Mouse (Mus musculus) WW6 (cell line): ENCODE measurements at regions not wholly inside any gene's neighbourhood (a gene's known extent, or its start where the extent isn't known, plus 50 kb on each side); places are given as distances from the start of the nearest gene placed in this dataset.

ENCODE experiments used
- DNase-seq: peaks from one replicate; pipeline ENCODE4 v3.0.0-alpha.2; 2013; ENCODE audit warnings: low read depth, low spot score

DNA sequence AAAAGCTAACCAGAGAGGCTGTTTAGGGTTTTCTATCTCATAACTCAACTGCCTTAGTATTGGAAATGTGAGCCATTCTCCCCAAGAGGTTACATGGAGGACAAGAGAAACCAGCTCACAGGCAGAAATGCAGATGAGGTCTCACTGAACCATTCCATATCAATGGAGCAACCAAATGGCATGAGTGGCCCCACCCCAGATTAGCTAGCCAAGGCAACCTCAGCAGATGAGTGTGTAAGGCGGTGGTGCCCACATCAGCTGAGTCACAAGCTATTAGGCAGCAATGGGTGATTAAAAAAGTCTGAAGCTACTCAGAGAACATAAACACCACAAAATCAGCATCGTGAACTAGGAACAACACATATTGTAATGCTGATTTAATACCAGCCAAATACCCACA, 133.2 kb downstream of the Lpin1 start:
- no peak for DNase-seq

- DNase-seq: no peak
Observed at GRCm38 (mm10) chr12:16474361-16475080, 136.2 kb downstream of the Lpin1 start.

GRCm38 (mm10) chr12:16457419-16457818, 153.3 kb downstream of the Lpin1 start:
- DNase-seq: no peak

DNA sequence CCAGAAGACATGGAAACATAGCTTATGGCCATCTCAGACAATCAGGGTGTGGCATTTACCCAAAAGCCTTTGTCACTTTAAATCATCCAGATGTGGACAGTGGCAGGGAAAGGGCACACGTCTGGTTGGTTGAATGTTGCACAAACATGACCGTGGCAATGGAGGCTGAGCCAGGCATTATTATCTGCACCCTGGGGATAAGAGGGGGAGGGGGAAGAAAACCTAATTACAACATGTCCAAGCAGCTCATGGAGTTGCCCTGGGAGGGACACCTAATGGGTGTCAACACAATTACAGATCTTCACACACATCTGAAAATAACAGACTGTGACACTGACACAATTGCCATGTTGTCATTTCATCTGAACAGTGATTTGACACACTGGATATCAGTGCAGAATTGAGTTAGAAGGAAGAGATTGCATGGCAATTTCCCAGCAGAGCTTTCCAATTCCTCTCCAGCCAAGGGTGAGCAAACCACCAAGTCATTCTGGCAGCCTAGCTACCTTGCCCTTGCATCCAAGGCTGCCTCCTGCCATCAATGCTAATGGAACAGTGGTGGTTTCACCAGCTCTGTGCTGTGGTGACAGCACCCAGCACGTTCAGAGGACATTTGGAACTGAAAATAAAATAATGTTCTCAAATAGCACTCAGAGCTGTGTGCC, 159.9 kb downstream of the Lpin1 start:
- DNase-seq: no peak

- DNase-seq: no peak
Observed at GRCm38 (mm10) chr12:16438717-16439116, 172.0 kb downstream of the Lpin1 start.

DNA sequence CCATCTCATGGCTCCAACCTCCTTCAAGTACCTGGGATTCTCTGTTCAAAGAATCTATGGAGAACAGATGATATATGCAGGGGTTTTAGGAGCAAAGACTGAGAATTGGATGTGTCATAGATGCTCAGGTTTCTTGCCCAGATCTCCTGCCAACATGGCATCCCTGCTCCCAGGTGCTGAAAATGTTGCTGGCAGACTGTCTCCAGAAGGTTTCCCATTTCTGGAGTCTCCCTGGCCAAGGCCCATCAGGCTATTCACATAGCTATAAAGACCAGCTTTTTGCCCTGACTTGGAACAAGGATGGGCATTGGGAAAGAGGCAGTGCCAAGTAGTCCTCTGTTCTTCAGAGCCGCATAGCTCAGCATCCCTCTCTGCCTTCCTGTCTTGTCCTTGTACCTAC, 173.8 kb downstream of the Lpin1 start:
- DNase-seq: no peak

GRCm38 (mm10) chr12:16436255-16436654, 174.5 kb downstream of the Lpin1 start:
- DNase-seq: no peak

DNA sequence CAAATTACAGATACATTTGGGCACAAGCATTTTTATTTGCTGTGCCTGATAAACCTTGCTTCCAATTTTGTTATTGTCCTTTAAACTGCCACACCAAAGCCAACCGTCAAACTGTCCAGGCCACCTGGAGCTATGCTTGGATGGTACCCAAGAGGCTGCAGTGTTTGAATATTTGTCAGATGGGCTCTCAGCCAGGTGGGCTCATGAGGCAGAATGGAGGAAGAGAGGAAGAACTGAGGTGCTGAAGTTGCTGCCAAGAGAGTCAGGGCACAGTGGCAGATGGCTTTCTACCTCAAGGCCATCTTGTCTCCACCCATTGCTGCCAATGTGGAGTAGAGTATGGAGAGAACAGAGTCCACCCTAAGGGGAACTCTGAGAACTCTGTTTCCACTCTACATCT, 176.0 kb downstream of the Lpin1 start:
- no peak for DNase-seq

- DNase-seq: no peak
Observed at GRCm38 (mm10) chr12:16434225-16434624, 176.5 kb downstream of the Lpin1 start.

- DNase-seq: no peak
Observed at GRCm38 (mm10) chr12:16425980-16426379, 184.8 kb downstream of the Lpin1 start.

- no peak for DNase-seq
Observed at GRCm38 (mm10) chr12:16424526-16424925, 186.2 kb downstream of the Lpin1 start.

GRCm38 (mm10) chr12:16395720-16396119, 215.0 kb downstream of the Lpin1 start:
- DNase-seq: no peak

DNA sequence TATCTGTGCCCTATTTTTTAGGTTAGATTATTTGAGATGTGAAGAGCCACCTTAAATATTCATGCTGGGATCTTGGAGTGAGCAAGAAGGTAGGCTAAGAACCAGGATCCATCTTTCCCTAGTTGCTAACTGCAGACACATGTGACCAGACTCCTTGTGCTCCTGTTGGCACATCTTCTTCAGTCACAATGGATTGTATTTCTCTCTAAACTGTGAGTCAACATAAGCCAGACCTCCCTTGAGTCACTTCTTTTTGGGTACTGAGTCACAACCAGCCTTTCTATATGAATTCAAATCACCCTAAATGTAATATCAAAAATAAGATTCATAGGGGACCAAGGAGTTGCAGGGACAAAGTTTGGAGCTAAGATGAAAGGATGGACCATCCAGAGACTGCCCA, 217.9 kb downstream of the Lpin1 start:
- no peak for DNase-seq

DNA sequence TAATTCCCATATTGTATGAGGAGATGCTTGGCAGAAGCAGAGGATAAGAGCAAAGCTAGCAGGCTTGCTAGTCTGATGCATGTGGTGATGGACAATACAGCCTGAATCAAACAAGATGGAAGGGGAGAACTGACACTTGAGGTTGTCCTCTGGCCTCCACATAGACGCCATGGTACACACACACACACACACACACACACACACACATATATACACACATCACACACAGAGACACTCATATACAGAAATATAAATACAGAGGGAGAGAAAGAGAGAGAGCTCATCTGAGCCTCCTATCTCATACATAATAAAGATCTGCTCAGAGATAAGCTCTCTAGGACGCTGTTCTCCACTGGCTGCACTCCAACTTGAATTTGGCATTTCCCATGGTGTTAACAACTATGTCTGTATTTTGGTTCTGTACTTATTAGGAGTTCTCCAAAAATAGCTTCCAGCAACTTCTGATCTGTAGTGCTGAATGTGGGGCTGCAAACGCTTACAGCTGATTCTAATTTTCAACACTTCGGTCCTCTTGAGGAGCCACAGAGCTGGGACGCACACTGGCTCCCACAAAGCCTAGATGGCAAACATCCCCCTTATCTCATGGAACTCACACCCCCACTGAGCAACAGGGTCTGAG, 219.0 kb downstream of the Lpin1 start:
- no peak for DNase-seq

- no peak for DNase-seq
Observed at GRCm38 (mm10) chr12:16391163-16391562, 219.6 kb downstream of the Lpin1 start.

DNA sequence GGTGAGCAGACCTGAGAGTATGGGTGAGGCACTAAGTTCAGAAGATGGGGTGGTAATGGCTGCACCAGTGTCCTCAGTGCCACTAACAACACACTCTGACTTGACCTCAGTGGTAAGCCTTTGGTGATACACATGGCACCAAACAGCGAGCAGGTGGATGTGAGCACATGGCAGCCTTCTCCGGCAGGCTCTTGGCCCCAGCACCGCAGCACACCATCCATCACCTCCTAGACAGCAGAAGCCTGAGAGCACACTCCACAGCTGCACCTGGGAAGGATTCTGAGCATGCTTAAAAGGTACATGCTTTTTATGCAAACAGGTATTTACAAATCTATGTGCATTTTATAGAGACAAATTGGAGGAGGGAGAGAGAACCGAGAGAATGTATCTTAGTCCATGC, 223.7 kb downstream of the Lpin1 start:
- no peak for DNase-seq

DNA sequence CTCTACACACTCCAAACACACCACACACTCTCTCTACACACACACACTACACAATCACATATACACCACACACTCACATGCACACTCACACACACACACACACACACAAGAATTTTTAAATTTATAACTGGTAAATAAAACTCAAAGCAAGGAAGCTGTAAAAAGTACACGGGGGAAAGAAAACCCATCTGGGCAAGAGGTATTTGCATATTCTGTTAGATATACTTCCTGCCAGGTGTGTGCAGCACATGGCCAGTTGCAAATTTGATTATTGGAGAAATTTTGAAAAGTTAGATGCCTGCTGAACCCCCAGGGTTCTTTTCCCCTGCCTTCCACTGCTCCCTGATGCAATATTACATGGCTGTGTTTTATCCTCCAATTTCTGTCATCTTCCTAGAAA, 226.4 kb downstream of the Lpin1 start:
- no peak for DNase-seq

- DNase-seq: no peak
Observed at GRCm38 (mm10) chr12:16383499-16383935, 227.2 kb downstream of the Lpin1 start.

DNA sequence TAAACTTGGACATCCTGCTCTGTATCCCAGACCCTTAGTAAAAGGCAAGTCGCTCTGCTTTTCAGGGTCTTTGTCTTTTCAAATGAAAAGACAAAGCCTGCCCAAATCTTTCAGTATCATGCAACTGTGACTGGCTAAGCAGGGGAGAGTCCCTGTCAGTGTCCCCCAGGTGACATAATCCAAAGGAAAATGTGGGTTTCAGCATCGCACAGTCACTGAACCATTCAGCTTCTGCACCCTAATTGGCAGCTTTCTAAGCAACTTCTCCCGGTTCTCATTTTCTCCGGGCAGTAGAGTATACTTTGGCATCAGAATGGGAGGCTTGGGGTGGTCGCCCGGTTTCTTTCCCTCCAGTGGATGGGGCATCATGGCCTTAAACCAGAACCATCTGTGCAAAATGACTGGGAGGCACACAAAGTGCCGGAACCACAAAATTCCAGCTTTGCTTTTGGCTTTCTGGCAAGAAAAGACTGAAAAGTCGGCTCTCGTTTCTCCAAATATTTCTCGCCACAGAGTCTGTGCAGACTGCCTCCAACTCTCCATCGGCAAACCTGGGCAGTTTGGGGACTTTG, 228.3 kb downstream of the Lpin1 start:
- DNase-seq: no peak

DNA sequence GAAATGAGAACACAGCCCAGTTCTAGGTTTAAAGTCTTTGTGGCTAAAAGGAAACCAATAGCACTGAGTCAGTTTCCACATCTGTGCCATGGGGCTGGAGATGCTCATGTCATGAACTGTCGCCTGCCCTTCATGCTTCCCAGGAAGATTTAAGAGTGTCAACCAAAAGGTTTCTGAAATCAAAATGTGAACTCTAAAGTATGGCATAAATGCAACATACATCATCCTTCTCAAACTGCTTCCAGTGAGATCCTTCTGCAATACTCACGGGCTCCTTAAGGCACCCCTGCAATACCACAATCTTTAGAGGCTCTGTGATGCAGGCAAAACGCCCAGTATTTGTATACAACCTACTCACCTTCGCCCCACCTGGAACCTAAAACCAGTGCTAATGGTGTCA, 229.7 kb downstream of the Lpin1 start:
- DNase-seq: no peak

GRCm38 (mm10) chr12:16380346-16380745, 230.4 kb downstream of the Lpin1 start:
- no peak for DNase-seq

DNA sequence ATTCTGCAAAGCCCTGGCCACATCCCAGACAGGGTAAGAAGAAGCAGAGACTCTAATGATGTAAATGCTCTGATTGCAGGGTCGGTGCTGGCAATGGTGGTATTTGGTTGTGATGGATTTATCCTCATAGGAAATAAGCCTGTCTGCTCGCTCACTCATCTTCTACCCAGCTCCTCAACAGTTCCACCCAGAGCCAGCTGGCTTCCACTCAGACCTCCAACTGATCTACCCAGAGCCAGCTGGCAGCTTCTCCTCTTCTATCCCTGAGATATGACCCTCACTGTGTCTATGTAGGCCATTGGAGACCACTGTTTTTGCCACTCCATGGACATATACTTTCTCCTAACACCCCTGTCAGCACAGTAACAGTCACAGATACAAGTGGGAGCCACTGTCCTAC, 231.4 kb downstream of the Lpin1 start:
- DNase-seq: no peak

DNA sequence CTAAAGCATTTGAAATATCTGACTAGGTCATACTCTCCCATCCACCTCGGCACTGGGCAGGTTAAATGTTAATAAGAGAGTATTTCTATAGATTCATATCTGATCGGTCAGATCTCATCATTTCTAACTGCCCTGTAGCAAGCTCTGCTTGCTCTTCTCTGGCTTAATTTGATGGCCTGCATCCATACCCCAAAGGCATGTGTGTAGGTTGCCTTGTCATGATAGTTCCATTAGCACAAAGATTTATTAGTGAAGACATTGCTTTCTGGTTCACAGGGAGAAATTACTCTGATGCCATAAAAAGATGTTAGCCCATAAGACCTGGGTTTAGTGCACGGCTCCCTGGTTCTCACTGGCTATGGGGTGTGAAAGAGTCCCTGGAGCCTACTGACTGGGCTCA, 232.3 kb downstream of the Lpin1 start:
- no peak for DNase-seq
